Mouse (Mus musculus) granulocyte monocyte progenitor cell, adult 5-6 weeks (primary cell): Measurements from ENCODE around the gene Olfr1364. TPM values are rescaled to one million over a fixed set of nuclear protein-coding genes. Genes with fewer than 3 reads are reported as not detected.

ENCODE experiments used
- ATAC-seq: replicated peaks from 2 replicates; pipeline ENCODE4 v1.8.0; 2016; ENCODE audit warnings: mild to moderate bottlenecking, moderate TSS enrichment, inconsistent platforms; ENCODE audit not compliant: poor library complexity, severe bottlenecking
- total RNA-seq, 2 experiments: library from RNA; stranded (forward) in 1 of 2; stranded (reverse) in 1 of 2; fragments of 200-712, 200-1000 nt in 1 of 2; fragments of >200 nt in 1 of 2; fragmentation: Nextera tagmentation in 1 of 2; gene quantifications; 2 replicates each; pipeline ENCODE4 v1.2.3; 2014 to 2017

Olfr1364 gene
- total RNA-seq (2014; fragmentation: Nextera tagmentation) (not detected in 2 replicates), total RNA-seq (2017) (not detected in 2 replicates)

DNA sequence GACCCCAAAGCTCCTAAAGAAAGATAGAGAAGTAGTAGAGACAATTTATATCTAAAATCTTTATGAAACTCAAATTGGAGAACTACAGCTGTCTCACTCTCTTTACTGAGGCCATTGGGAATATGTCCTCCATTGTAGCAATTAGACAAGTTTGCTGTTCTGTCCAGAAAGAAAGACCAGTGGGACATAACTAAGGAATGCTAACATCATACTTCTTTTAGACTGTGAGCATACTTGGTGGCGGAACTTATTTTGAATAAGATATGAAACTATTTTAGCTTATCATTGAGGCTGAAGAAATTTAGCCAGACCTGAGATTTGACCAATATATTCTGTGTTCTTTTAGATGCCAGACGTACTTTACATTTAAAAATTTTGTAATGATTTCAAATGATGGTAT, at the start of gene Olfr1364:
TSS of gene Olfr1364 (minus strand) at position 101 of the 400 bp plus-strand sequence.
- ATAC-seq = no peak

DNA sequence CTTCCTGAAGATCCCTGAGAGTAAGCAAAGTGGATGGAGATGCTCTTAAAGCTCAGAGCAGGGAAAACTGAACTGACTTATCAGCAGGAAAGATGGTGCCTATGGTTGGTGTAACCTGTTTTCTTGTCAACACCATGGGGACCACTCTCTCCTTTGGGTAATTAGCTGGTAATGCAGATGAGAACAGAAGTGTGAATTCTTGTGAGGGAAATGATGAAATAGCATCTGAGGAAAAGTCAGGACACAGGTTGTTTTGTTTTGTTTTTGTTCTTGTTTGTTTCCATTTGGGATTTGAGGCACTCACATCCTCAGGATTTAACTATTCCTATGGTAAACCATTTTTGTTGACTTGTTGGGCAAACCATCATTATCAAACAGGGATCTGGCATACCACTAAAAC, 32.4 kb upstream of the Olfr1364 start, which contains the start of gene Olfr1362:
TSS of gene Olfr1362 (minus strand) at position 101 of the 400 bp plus-strand sequence.
- no peak for ATAC-seq

- ATAC-seq = no peak
Measured at GRCm38 (mm10) chr13:21591618-21592017, 10.1 kb upstream of the Olfr1364 start.

DNA sequence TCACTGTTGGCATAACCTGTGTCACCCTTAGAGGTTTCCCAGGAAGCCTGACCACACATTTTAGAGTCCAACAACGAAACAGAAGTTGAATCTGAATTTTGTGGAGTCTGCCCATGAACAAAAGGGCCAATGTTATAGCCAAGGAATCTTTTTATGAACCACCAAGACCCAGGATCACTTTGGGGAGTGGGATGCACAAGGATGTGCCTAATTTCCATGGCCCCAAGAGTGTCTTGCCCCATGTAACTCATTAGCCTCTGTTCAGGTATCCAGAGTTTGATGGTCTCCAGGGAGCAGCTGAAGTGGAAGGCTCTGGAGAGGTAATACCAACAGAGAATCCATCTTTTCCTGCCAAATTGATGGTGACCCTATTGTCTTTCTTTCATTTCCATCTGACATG, 21.8 kb downstream of the Olfr1364 start, which contains the start of gene Olfr1535:
TSS of gene Olfr1535 (minus strand) at position 101 of the 400 bp plus-strand sequence.
- ATAC-seq = no peak

DNA sequence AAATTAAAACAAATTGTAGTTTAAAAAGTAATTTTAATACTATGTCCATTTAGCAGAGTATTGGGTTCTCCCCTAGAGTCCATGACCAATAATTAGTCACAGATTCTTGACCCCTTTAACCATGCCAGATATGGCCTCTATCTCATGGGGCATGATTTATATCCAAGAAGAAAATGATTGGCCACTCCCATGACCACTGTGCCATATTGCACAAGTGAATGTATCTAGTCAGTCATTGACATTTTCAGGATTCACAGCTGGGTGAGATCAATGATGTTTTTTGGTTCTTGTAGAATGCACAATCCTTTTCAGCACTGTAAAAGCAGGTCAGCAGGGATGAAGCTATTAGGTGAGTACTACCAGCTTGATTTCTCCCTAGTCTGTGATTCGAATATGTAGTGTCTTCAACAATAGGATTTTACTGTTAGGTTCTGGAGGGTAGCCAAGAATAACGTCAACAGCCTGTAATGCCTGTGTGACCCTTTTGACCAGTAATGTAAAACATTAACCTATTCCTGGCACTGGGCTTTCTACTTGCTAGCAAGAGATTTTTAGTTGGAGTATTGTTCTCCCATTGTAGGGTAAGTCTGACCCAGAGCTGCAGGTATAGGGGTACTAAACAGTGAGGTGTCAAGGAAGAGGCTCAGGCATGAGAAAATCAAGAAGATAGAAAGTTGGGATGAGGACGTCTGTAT, 31.0 kb downstream of the Olfr1364 start:
- ATAC-seq = no peak

GRCm38 (mm10) chr13:21549487-21549886, 32.1 kb downstream of the Olfr1364 start:
- ATAC-seq = peak; percentile 50

DNA sequence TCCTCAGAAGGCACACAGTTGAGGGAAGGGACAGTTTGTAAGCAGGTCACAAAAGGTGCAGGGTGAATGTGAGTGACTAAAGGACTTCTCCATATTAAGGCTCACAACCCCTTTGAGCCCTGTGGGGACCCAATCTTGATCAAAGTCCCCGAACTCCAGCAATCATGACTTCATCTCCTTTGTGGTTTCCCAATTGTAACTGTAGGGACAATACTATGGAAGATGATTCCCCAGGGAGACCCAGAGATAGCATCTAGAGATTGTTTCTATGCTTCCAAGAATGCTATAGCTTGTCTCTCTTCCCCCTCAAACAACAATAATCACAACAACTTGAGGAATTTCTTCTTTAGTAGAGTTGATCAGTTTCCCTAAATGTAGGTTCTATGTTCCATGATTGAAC, 38.9 kb downstream of the Olfr1364 start, which contains the start of gene Olfr1366:
TSS of gene Olfr1366 (minus strand) at position 101 of the 400 bp plus-strand sequence.
- no peak for ATAC-seq

GRCm38 (mm10) chr13:21530781-21531201, 50.8 kb downstream of the Olfr1364 start, which contains the start of gene Zkscan8:
Gene Zkscan8, minus strand, starts transcription at chr13:21531120.
- ATAC-seq = peak; percentile 99

DNA sequence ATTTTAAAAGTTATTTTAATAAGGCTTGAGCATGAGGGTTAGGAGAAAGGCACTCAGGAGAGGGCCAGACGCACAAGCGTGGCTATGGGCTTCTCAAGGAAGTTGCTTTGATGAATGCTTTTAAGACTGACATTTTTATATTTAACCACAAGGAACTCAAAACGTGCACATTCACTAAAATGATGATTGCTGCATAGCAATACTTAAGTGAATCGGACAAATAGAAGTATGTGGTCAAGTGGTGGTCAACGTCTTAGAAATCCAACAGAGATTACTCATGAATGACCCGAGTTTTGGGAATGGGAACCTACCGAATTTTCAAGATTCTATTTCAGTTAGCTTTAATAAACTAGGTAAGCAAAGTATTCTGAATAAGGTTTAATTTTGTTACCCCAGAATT, 51.4 kb downstream of the Olfr1364 start:
- ATAC-seq = no peak

Other genes with a start within 250 kb of the Olfr1364 start
Only the 30 nearest of the 33 such genes appear.
- gene Zscan12, start 218.9 kb downstream of the Olfr1364 start, total RNA-seq (2014; fragmentation: Nextera tagmentation) = 8.4 and 8.6 TPM in 2 replicates
- gene Zscan12, start 218.9 kb downstream of the Olfr1364 start, total RNA-seq (2017) = 11.1 and 20.0 TPM in 2 replicates
- gene Zkscan3, start 179.0 kb downstream of the Olfr1364 start, total RNA-seq (2014; fragmentation: Nextera tagmentation) = 41.4 and 46.5 TPM in 2 replicates
- gene Zkscan3, start 179.0 kb downstream of the Olfr1364 start, total RNA-seq (2017) = 29.1 and 33.0 TPM in 2 replicates
- 0.71 and 3.2 TPM in 2 replicates for gene Pgbd1, start 140.7 kb downstream of the Olfr1364 start, total RNA-seq (2014; fragmentation: Nextera tagmentation)
- 0.93 and 2.0 TPM in 2 replicates for gene Pgbd1, start 140.7 kb downstream of the Olfr1364 start, total RNA-seq (2017)
- gene Zscan26, start 128.0 kb downstream of the Olfr1364 start, total RNA-seq (2014; fragmentation: Nextera tagmentation) = 19.5 and 21.5 TPM in 2 replicates
- 18.7 and 22.5 TPM in 2 replicates for gene Zscan26, start 128.0 kb downstream of the Olfr1364 start, total RNA-seq (2017)
- gene Nkapl, start 113.2 kb downstream of the Olfr1364 start, total RNA-seq (2014; fragmentation: Nextera tagmentation) = 0.43 TPM in 1 of 2 replicates, not detected in the other
- not detected in 2 replicates for gene Nkapl, start 113.2 kb downstream of the Olfr1364 start, total RNA-seq (2017)
- gene Zkscan4, start 102.9 kb downstream of the Olfr1364 start, total RNA-seq (2014; fragmentation: Nextera tagmentation) = 0.81 TPM in 1 of 2 replicates, not detected in the other
- 0.72 and 0.73 TPM in 2 replicates for gene Zkscan4, start 102.9 kb downstream of the Olfr1364 start, total RNA-seq (2017)
- gene Gm10065, start 102.3 kb downstream of the Olfr1364 start, total RNA-seq (2014; fragmentation: Nextera tagmentation) = not detected in 2 replicates
- gene Gm10065, start 102.3 kb downstream of the Olfr1364 start, total RNA-seq (2017) = not detected in 2 replicates
- 0.21 and 1.2 TPM in 2 replicates for gene AK157302, start 86.5 kb downstream of the Olfr1364 start, total RNA-seq (2014; fragmentation: Nextera tagmentation)
- 1.1 TPM in 1 of 2 replicates, not detected in the other for gene AK157302, start 86.5 kb downstream of the Olfr1364 start, total RNA-seq (2017)
- 7.3 and 7.9 TPM in 2 replicates for gene Gm11273, start 80.3 kb downstream of the Olfr1364 start, total RNA-seq (2014; fragmentation: Nextera tagmentation)
- 4.4 and 6.8 TPM in 2 replicates for gene Gm11273, start 80.3 kb downstream of the Olfr1364 start, total RNA-seq (2017)
- 10.9 TPM in 2 replicates for gene Zkscan8, start 50.6 kb downstream of the Olfr1364 start, total RNA-seq (2014; fragmentation: Nextera tagmentation)
- gene Zkscan8, start 50.6 kb downstream of the Olfr1364 start, total RNA-seq (2017) = 7.3 and 7.8 TPM in 2 replicates
- gene Olfr1366, start 39.0 kb downstream of the Olfr1364 start, total RNA-seq (2014; fragmentation: Nextera tagmentation) = not detected in 2 replicates
- not detected in 2 replicates for gene Olfr1366, start 39.0 kb downstream of the Olfr1364 start, total RNA-seq (2017)
- not detected in 2 replicates for gene Olfr1535, start 21.9 kb downstream of the Olfr1364 start, total RNA-seq (2014; fragmentation: Nextera tagmentation)
- gene Olfr1535, start 21.9 kb downstream of the Olfr1364 start, total RNA-seq (2017) = not detected in 2 replicates
- not detected in 2 replicates for gene Olfr1362, start 32.3 kb upstream of the Olfr1364 start, total RNA-seq (2014; fragmentation: Nextera tagmentation)
- not detected in 2 replicates for gene Olfr1362, start 32.3 kb upstream of the Olfr1364 start, total RNA-seq (2017)
- gene Olfr11, start 60.8 kb upstream of the Olfr1364 start, total RNA-seq (2014; fragmentation: Nextera tagmentation) = not detected in 2 replicates
- not detected in 2 replicates for gene Olfr11, start 60.8 kb upstream of the Olfr1364 start, total RNA-seq (2017)
- not detected in 2 replicates for gene Olfr1361, start 81.6 kb upstream of the Olfr1364 start, total RNA-seq (2014; fragmentation: Nextera tagmentation)
- gene Olfr1361, start 81.6 kb upstream of the Olfr1364 start, total RNA-seq (2017) = not detected in 2 replicates
- not detected in 2 replicates for gene Olfr1360, start 95.6 kb upstream of the Olfr1364 start, total RNA-seq (2014; fragmentation: Nextera tagmentation)
- gene Olfr1360, start 95.6 kb upstream of the Olfr1364 start, total RNA-seq (2017) = not detected in 2 replicates
- not detected in 2 replicates for gene Olfr1359, start 116.4 kb upstream of the Olfr1364 start, total RNA-seq (2014; fragmentation: Nextera tagmentation)
- not detected in 2 replicates for gene Olfr1359, start 116.4 kb upstream of the Olfr1364 start, total RNA-seq (2017)
- gene Hist1h2bl, start 134.4 kb upstream of the Olfr1364 start, total RNA-seq (2014; fragmentation: Nextera tagmentation) = 210 and 236 TPM in 2 replicates
- 416 and 515 TPM in 2 replicates for gene Hist1h2bl, start 134.4 kb upstream of the Olfr1364 start, total RNA-seq (2017)
- gene Hist1h2ai, start 134.7 kb upstream of the Olfr1364 start, total RNA-seq (2014; fragmentation: Nextera tagmentation) = 17.2 TPM in 1 of 2 replicates, not detected in the other
- 2,072 and 5,185 TPM in 2 replicates for gene Hist1h2ai, start 134.7 kb upstream of the Olfr1364 start, total RNA-seq (2017)
- gene Hist1h3h, start 135.9 kb upstream of the Olfr1364 start, total RNA-seq (2014; fragmentation: Nextera tagmentation) = 4.5 TPM in 1 of 2 replicates, not detected in the other
- gene Hist1h3h, start 135.9 kb upstream of the Olfr1364 start, total RNA-seq (2017) = 334 and 360 TPM in 2 replicates
- gene Hist1h2bm, start 140.3 kb upstream of the Olfr1364 start, total RNA-seq (2014; fragmentation: Nextera tagmentation) = 123 and 125 TPM in 2 replicates
- gene Hist1h2bm, start 140.3 kb upstream of the Olfr1364 start, total RNA-seq (2017) = 554 and 641 TPM in 2 replicates
- 2.1 and 2.5 TPM in 2 replicates for gene Hist1h4j, start 153.3 kb upstream of the Olfr1364 start, total RNA-seq (2014; fragmentation: Nextera tagmentation)
- gene Hist1h4j, start 153.3 kb upstream of the Olfr1364 start, total RNA-seq (2017) = 277 and 325 TPM in 2 replicates
- 143 and 341 TPM in 2 replicates for gene Hist1h4k, start 168.7 kb upstream of the Olfr1364 start, total RNA-seq (2014; fragmentation: Nextera tagmentation)
- 2,272 and 2,398 TPM in 2 replicates for gene Hist1h4k, start 168.7 kb upstream of the Olfr1364 start, total RNA-seq (2017)
- 8.6 and 105 TPM in 2 replicates for gene Hist1h2ak, start 172.1 kb upstream of the Olfr1364 start, total RNA-seq (2014; fragmentation: Nextera tagmentation)
- 1,120 and 1,478 TPM in 2 replicates for gene Hist1h2ak, start 172.1 kb upstream of the Olfr1364 start, total RNA-seq (2017)
- 168 and 218 TPM in 2 replicates for gene Hist1h2bn, start 172.4 kb upstream of the Olfr1364 start, total RNA-seq (2014; fragmentation: Nextera tagmentation)
- gene Hist1h2bn, start 172.4 kb upstream of the Olfr1364 start, total RNA-seq (2017) = 1,437 and 1,878 TPM in 2 replicates
- gene Hist1h1b, start 198.9 kb upstream of the Olfr1364 start, total RNA-seq (2014; fragmentation: Nextera tagmentation) = 278 and 329 TPM in 2 replicates
- 1,634 and 1,715 TPM in 2 replicates for gene Hist1h1b, start 198.9 kb upstream of the Olfr1364 start, total RNA-seq (2017)
- gene Hist1h3i, start 201.6 kb upstream of the Olfr1364 start, total RNA-seq (2014; fragmentation: Nextera tagmentation) = 73.1 and 153 TPM in 2 replicates
- gene Hist1h3i, start 201.6 kb upstream of the Olfr1364 start, total RNA-seq (2017) = 268 and 310 TPM in 2 replicates
- gene Hist1h2an, start 205.5 kb upstream of the Olfr1364 start, total RNA-seq (2014; fragmentation: Nextera tagmentation) = 8.9 TPM in 1 of 2 replicates, not detected in the other
- gene Hist1h2an, start 205.5 kb upstream of the Olfr1364 start, total RNA-seq (2017) = 984 and 1,144 TPM in 2 replicates
- gene Hist1h2bp, start 205.7 kb upstream of the Olfr1364 start, total RNA-seq (2014; fragmentation: Nextera tagmentation) = 8.8 and 28.0 TPM in 2 replicates
- 41.2 and 55.0 TPM in 2 replicates for gene Hist1h2bp, start 205.7 kb upstream of the Olfr1364 start, total RNA-seq (2017)
- gene Hist1h2bq, start 228.4 kb upstream of the Olfr1364 start, total RNA-seq (2014; fragmentation: Nextera tagmentation) = 261 and 279 TPM in 2 replicates
- 496 and 652 TPM in 2 replicates for gene Hist1h2bq, start 228.4 kb upstream of the Olfr1364 start, total RNA-seq (2017)